Mouse (Mus musculus): ENCODE data around the gene Mb. TPM values are rescaled to one million over a fixed set of nuclear protein-coding genes. Genes with fewer than 3 reads are reported as not detected.

Gene Mb
- polyA plus RNA-seq, 1 experiment from 2014 or later, result 0.49 TPM

- H3K27me3 ChIP-seq (ENCODE audit: control insufficient read depth, insufficient read depth, low read length), result no peaks in the 10 kb centered on the region
- peaks cover 4% of the 10 kb centered on the region; the same call in 1 of the 2 replicates for H3K36me3 ChIP-seq (replicated peaks; ENCODE audit: control insufficient read depth, insufficient read depth, low read depth, low read length)
- ATAC-seq (replicated peaks; ENCODE audit: insufficient number of reproducible peaks, low FRiP score, low TSS enrichment, low read depth) (no peak), DNase-seq (ENCODE audit: low spot score) (no peak)
- no peak overlapping the region for H3K4me3 ChIP-seq (ENCODE audit: low read depth, low read length)
- no peak overlapping the region for H3K27ac ChIP-seq (replicated peaks; ENCODE audit: low read depth, low read length)
- no peak overlapping the region for H3K4me2 ChIP-seq (ENCODE audit: low read depth, low read length)
- no peaks in the 10 kb centered on the region for H3K9me3 ChIP-seq (replicated peaks; ENCODE audit: control insufficient read depth, low read length)
- 97% methylated on average over 3 of the region's 3 CpGs for WGBS
- peaks cover 1% of the 10 kb centered on the region; the same call in 1 of the 2 replicates for H3K4me1 ChIP-seq (ENCODE audit: control insufficient read depth, insufficient read depth, low read length)
- H3K9ac ChIP-seq (replicated peaks; ENCODE audit: low read length), result no peak overlapping the region
These were observed 26.1 kb upstream of the Mb start for GRCm38 (mm10) chr15:77076523-77076922.

GRCm38 (mm10) chr15:77072556-77073163, 22.2 kb upstream of the Mb start:
- no peak for DNase-seq (ENCODE audit: low spot score)
- peaks cover 2% of the 10 kb centered on the region; the same call in 1 of the 2 replicates for H3K4me1 ChIP-seq (ENCODE audit: control insufficient read depth, insufficient read depth, low read length)
- no peak overlapping the region for H3K4me2 ChIP-seq (ENCODE audit: low read depth, low read length)
- no peak overlapping the region for H3K4me3 ChIP-seq (ENCODE audit: low read depth, low read length)
- WGBS, result 77% methylated on average over 4 of the region's 4 CpGs
- no peaks in the 10 kb centered on the region for H3K9me3 ChIP-seq (replicated peaks; ENCODE audit: control insufficient read depth, low read length)
- H3K9ac ChIP-seq (replicated peaks; ENCODE audit: low read length), result no peak overlapping the region
- no peaks in the 10 kb centered on the region for H3K27me3 ChIP-seq (ENCODE audit: control insufficient read depth, insufficient read depth, low read length)
- H3K36me3 ChIP-seq (replicated peaks; ENCODE audit: control insufficient read depth, insufficient read depth, low read depth, low read length), result peaks cover 4% of the 10 kb centered on the region; the same call in 1 of the 2 replicates
- H3K27ac ChIP-seq (replicated peaks; ENCODE audit: low read depth, low read length), result no peak overlapping the region
- no peak for ATAC-seq (replicated peaks; ENCODE audit: insufficient number of reproducible peaks, low FRiP score, low TSS enrichment, low read depth)

- no peaks in the 10 kb centered on the region for H3K9me3 ChIP-seq (replicated peaks; ENCODE audit: control insufficient read depth, low read length)
- H3K27ac ChIP-seq (replicated peaks; ENCODE audit: low read depth, low read length), result no peak overlapping the region
- no peak overlapping the region for H3K4me2 ChIP-seq (ENCODE audit: low read depth, low read length)
- peaks cover 2% of the 10 kb centered on the region; the same call in 1 of the 2 replicates for H3K4me1 ChIP-seq (ENCODE audit: control insufficient read depth, insufficient read depth, low read length)
- ATAC-seq (replicated peaks; ENCODE audit: insufficient number of reproducible peaks, low FRiP score, low TSS enrichment, low read depth) (no peak), DNase-seq (ENCODE audit: low spot score) (peak; percentile 47)
- 17% methylated on average over 10 of the region's 10 CpGs for WGBS
- H3K27me3 ChIP-seq (ENCODE audit: control insufficient read depth, insufficient read depth, low read length), result no peaks in the 10 kb centered on the region
- H3K9ac ChIP-seq (replicated peaks; ENCODE audit: low read length), result no peak overlapping the region
- no peak overlapping the region for H3K4me3 ChIP-seq (ENCODE audit: low read depth, low read length)
- no peaks in the 10 kb centered on the region for H3K36me3 ChIP-seq (replicated peaks; ENCODE audit: control insufficient read depth, insufficient read depth, low read depth, low read length)
These were observed 21.0 kb upstream of the Mb start for GRCm38 (mm10) chr15:77071501-77071900.

GRCm38 (mm10) chr15:77070745-77071268, 20.3 kb upstream of the Mb start:
- no peak for DNase-seq (ENCODE audit: low spot score)
- WGBS, result 90% methylated on average over 11 of the region's 11 CpGs
- H3K27ac ChIP-seq (replicated peaks; ENCODE audit: low read depth, low read length), result no peak overlapping the region

GRCm38 (mm10) chr15:77069019-77069418, 18.5 kb upstream of the Mb start:
- Histone ChIP-seq H3K27ac (replicated peaks; ENCODE audit: low read depth, low read length) (no peak overlapping the region), H3K9ac (replicated peaks; ENCODE audit: low read length) (no peak overlapping the region), H3K9me3 (replicated peaks; ENCODE audit: control insufficient read depth, low read length) (no peaks in the 10 kb centered on the region), H3K27me3 (ENCODE audit: control insufficient read depth, insufficient read depth, low read length) (no peaks in the 10 kb centered on the region), H3K4me3 (ENCODE audit: low read depth, low read length) (no peak overlapping the region), H3K36me3 (replicated peaks; ENCODE audit: control insufficient read depth, insufficient read depth, low read depth, low read length) (no peaks in the 10 kb centered on the region), H3K4me2 (ENCODE audit: low read depth, low read length) (no peak overlapping the region), H3K4me1 (ENCODE audit: control insufficient read depth, insufficient read depth, low read length) (peaks cover 2% of the 10 kb centered on the region; the same call in 1 of the 2 replicates)
- WGBS, result 89% methylated on average over 3 of the region's 3 CpGs
- DNase-seq (ENCODE audit: low spot score) (no peak), ATAC-seq (replicated peaks; ENCODE audit: insufficient number of reproducible peaks, low FRiP score, low TSS enrichment, low read depth) (no peak)

More at GRCm38 (mm10) chr15:77070745-77071268, 20.3 kb upstream of the Mb start:
- peaks cover 2% of the 10 kb centered on the region; the same call in 1 of the 2 replicates for H3K4me1 ChIP-seq (ENCODE audit: control insufficient read depth, insufficient read depth, low read length)
- H3K36me3 ChIP-seq (replicated peaks; ENCODE audit: control insufficient read depth, insufficient read depth, low read depth, low read length), result no peaks in the 10 kb centered on the region
- no peak for ATAC-seq (replicated peaks; ENCODE audit: insufficient number of reproducible peaks, low FRiP score, low TSS enrichment, low read depth)
- no peaks in the 10 kb centered on the region for H3K9me3 ChIP-seq (replicated peaks; ENCODE audit: control insufficient read depth, low read length)
- H3K4me3 ChIP-seq (ENCODE audit: low read depth, low read length), result no peak overlapping the region
- no peak overlapping the region for H3K4me2 ChIP-seq (ENCODE audit: low read depth, low read length)
- H3K9ac ChIP-seq (replicated peaks; ENCODE audit: low read length), result no peak overlapping the region
- H3K27me3 ChIP-seq (ENCODE audit: control insufficient read depth, insufficient read depth, low read length), result no peaks in the 10 kb centered on the region

GRCm38 (mm10) chr15:77068439-77068861, 18.0 kb upstream of the Mb start:
- Histone ChIP-seq H3K27ac (replicated peaks; ENCODE audit: low read depth, low read length) (no peak overlapping the region), H3K4me3 (ENCODE audit: low read depth, low read length) (no peak overlapping the region), H3K4me1 (ENCODE audit: control insufficient read depth, insufficient read depth, low read length) (peaks cover 2% of the 10 kb centered on the region; the same call in 1 of the 2 replicates), H3K4me2 (ENCODE audit: low read depth, low read length) (no peak overlapping the region), H3K36me3 (replicated peaks; ENCODE audit: control insufficient read depth, insufficient read depth, low read depth, low read length) (no peaks in the 10 kb centered on the region), H3K9me3 (replicated peaks; ENCODE audit: control insufficient read depth, low read length) (no peaks in the 10 kb centered on the region), H3K9ac (replicated peaks; ENCODE audit: low read length) (no peak overlapping the region), H3K27me3 (ENCODE audit: control insufficient read depth, insufficient read depth, low read length) (no peaks in the 10 kb centered on the region)
- 63% methylated on average over 3 of the region's 3 CpGs for WGBS
- ATAC-seq (replicated peaks; ENCODE audit: insufficient number of reproducible peaks, low FRiP score, low TSS enrichment, low read depth) (no peak), DNase-seq (ENCODE audit: low spot score) (no peak)

GRCm38 (mm10) chr15:77066233-77066632, 15.8 kb upstream of the Mb start:
- Histone ChIP-seq H3K4me1 (ENCODE audit: control insufficient read depth, insufficient read depth, low read length) (no peaks in the 10 kb centered on the region), H3K4me3 (ENCODE audit: low read depth, low read length) (no peak overlapping the region), H3K36me3 (replicated peaks; ENCODE audit: control insufficient read depth, insufficient read depth, low read depth, low read length) (no peaks in the 10 kb centered on the region), H3K27ac (replicated peaks; ENCODE audit: low read depth, low read length) (no peak overlapping the region), H3K4me2 (ENCODE audit: low read depth, low read length) (no peak overlapping the region), H3K9me3 (replicated peaks; ENCODE audit: control insufficient read depth, low read length) (no peaks in the 10 kb centered on the region), H3K9ac (replicated peaks; ENCODE audit: low read length) (no peak overlapping the region), H3K27me3 (ENCODE audit: control insufficient read depth, insufficient read depth, low read length) (no peaks in the 10 kb centered on the region)
- DNase-seq (ENCODE audit: low spot score), result no peak
- no peak for ATAC-seq (replicated peaks; ENCODE audit: insufficient number of reproducible peaks, low FRiP score, low TSS enrichment, low read depth)
- 83% methylated on average over 6 of the region's 6 CpGs for WGBS

GRCm38 (mm10) chr15:77065259-77065852, 14.9 kb upstream of the Mb start:
- ATAC-seq (replicated peaks; ENCODE audit: insufficient number of reproducible peaks, low FRiP score, low TSS enrichment, low read depth), result no peak
- H3K9ac ChIP-seq (replicated peaks; ENCODE audit: low read length), result no peak overlapping the region
- H3K4me2 ChIP-seq (ENCODE audit: low read depth, low read length), result no peak overlapping the region
- no peaks in the 10 kb centered on the region for H3K27me3 ChIP-seq (ENCODE audit: control insufficient read depth, insufficient read depth, low read length)
- H3K4me3 ChIP-seq (ENCODE audit: low read depth, low read length), result no peak overlapping the region
- 96% methylated on average over 6 of the region's 6 CpGs for WGBS
- no peak for DNase-seq (ENCODE audit: low spot score)
- H3K4me1 ChIP-seq (ENCODE audit: control insufficient read depth, insufficient read depth, low read length), result no peaks in the 10 kb centered on the region
- H3K9me3 ChIP-seq (replicated peaks; ENCODE audit: control insufficient read depth, low read length), result no peaks in the 10 kb centered on the region
- no peak overlapping the region for H3K27ac ChIP-seq (replicated peaks; ENCODE audit: low read depth, low read length)
- no peaks in the 10 kb centered on the region for H3K36me3 ChIP-seq (replicated peaks; ENCODE audit: control insufficient read depth, insufficient read depth, low read depth, low read length)

Data from embryonic facial prominence, embryonic 11.5 days (tissue).